Mouse (Mus musculus) kidney, postnatal 14 days (tissue): ENCODE results near the gene Gm4846.
"Not testable (repeated sequence)": the region's sequence is repeated elsewhere in the genome, so short reads cannot be mapped to it uniquely, and the experiment has no call there.

Experiments
- DNase-seq: peaks from one replicate; pipeline ENCODE4 v3.0.0; 2022; ENCODE audit warnings: mixed read lengths

The Gm4846 gene

DNA sequence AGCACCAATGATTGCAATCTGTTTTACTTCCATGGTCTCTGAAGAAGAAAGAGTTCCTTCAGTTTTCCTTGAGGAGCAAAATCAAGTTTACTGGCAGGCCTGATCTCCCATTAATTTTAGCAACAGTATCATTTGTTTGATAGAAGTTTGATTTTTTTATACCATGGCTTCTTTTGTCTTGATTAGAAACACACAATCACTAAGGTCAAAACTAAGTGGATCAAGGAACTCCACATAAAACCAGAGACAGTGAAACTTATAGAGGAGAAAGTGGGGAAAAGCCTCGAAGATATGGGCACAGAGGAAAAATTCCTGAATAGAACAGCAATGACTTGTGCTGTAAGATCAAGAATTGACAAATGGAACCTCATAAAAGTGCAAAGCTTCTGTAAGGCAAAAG is at the start of gene Gm4846:
Gene Gm4846 (minus strand): TSS at position 101 of the 400 bp plus-strand sequence.
- not testable (repeated sequence) for DNase-seq

- not testable (repeated sequence) for DNase-seq
These were observed 34.1 kb upstream of the Gm4846 start for GRCm38 (mm10) chr1:166531521-166531920.

DNA sequence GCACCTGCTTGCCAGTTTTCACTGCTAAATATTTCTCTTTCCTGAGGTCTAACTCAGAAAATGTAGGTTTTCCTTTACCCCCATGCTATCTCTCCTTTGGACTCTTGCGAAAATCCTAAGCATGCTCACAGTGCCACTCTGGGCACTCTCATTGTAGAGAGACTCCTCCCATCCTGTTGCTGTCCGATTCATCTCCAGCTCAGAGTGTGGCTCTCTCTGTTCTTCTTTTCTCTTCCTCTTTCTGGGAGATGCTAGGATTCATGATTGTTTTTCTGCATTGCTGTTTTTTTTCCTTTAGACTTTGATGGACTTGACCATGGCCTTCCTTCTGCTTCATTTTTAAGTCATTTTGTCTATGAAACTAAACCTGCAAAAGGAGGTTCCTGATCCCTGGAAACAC is 27.3 kb upstream of the Gm4846 start:
- DNase-seq, result not testable (repeated sequence)

- DNase-seq, result not testable (repeated sequence)
These were observed 22.2 kb upstream of the Gm4846 start for GRCm38 (mm10) chr1:166519626-166520025.

GRCm38 (mm10) chr1:166516556-166516955 is 19.2 kb upstream of the Gm4846 start:
- no peak for DNase-seq

DNA sequence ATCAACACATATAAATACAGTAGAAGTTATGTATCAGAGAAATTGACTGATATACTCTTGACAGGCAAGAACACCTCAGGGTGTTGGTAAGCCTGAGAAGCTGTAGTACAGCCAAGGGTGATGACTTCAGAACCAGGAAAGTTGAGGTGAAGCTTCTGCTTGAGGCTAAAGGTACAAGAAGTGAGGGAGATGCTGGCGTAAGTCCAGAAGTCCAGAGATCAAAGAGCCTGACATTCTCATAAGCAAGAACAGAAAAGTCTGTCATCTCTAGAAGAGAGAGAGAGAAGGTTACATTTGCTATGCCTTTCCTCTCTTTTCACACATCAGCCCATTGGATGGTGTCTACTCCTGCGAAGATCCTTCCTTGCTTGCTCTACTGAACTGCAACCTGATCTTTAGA is 6.8 kb upstream of the Gm4846 start:
- DNase-seq, result not testable (repeated sequence)

- DNase-seq, result no peak
These were observed 17.9 kb downstream of the Gm4846 start for GRCm38 (mm10) chr1:166479503-166479902.

- no peak for DNase-seq
These were observed 30.2 kb downstream of the Gm4846 start for GRCm38 (mm10) chr1:166467172-166467571.

DNA sequence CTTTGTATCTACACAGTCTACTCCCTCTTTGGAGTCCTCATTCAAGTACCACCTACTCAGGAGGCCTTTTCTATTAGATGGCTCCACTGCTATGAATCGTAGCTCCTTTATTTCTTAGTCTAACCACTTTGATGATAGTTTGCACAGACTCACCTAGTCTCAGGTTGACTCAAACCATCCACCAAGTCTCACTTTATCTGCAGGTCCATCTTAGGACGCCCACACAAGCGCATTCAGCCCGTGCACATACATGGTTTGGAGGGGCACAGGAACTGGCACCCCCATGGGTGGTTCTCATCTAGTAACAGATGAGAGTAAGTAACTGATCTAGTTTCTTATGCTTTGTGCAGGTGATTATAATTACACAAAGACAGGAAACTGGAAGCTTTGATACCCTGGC is 34.8 kb downstream of the Gm4846 start:
- DNase-seq, result no peak

GRCm38 (mm10) chr1:166441992-166442391 is 55.4 kb downstream of the Gm4846 start:
- no peak for DNase-seq

DNA sequence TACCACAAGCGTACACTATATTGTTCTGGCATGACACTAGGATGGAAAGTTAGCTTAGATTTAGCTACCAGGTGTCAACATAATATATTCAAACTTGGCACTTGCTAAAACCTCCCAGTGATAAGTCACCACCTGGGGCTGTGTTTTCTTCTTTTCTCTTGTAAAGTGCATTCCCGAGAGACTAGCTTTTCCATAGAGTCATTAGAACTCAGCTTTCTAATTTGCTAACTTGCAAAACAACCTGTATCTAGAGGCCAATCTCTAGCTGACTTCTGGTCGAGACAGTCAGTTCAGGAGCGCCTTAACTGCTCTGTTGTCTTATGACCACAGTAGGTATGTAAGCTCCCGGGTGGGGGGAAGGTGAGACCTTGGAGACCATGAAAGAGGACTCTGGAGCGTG is 58.0 kb downstream of the Gm4846 start:
- no peak for DNase-seq
